Mouse (Mus musculus) midbrain, embryonic 12.5 days (tissue): Measurements from ENCODE around the gene Rab40c. TPM values are rescaled to one million over a fixed set of nuclear protein-coding genes. Genes with fewer than 3 reads are reported as not detected.

ENCODE experiments used
- ATAC-seq: fragments of 200-750 bp; cut with Nextera tagmentation; 2 replicates; pipeline ENCODE4 v1.8.0; 2017; ENCODE audit warnings: low read depth, moderate TSS enrichment, moderate library complexity; ENCODE audit not compliant: low FRiP score
- H3K27ac ChIP-seq: fragments of 300-500 bp; sonication (generic); replicated peaks from 2 replicates; pipeline ENCODE4 v1.5.1; 2016; ENCODE audit warnings: mild to moderate bottlenecking
- H3K27me3 ChIP-seq: fragments of 300-500 bp; sonication (generic); 2 replicates; pipeline ENCODE4 v1.6.1; 2016; ENCODE audit warnings: mild to moderate bottlenecking
- H3K36me3 ChIP-seq: fragments of 300-500 bp; sonication (generic); 2 replicates; pipeline ENCODE4 v1.6.1; 2016
- H3K4me1 ChIP-seq: fragments of 300-500 bp; sonication (generic); 2 replicates; pipeline ENCODE4 v1.6.1; 2016
- H3K4me2 ChIP-seq: fragments of 300-500 bp; sonication (generic); replicated peaks from 2 replicates; pipeline ENCODE4 v1.6.1; 2016; ENCODE audit warnings: mild to moderate bottlenecking, moderate library complexity
- H3K4me3 ChIP-seq: fragments of 300-500 bp; sonication (generic); 2 replicates; pipeline ENCODE4 v1.5.1; 2016; ENCODE audit warnings: mild to moderate bottlenecking
- H3K9ac ChIP-seq: fragments of 300-500 bp; sonication (generic); replicated peaks from 2 replicates; pipeline ENCODE4 v1.6.1; 2016; ENCODE audit warnings: mild to moderate bottlenecking, moderate library complexity
- H3K9me3 ChIP-seq: fragments of 300-500 bp; sonication (generic); 2 replicates; pipeline ENCODE4 v1.6.1; 2016; ENCODE audit warnings: mild to moderate bottlenecking
- WGBS: fragments of 180-500 bp; shearing (Covaris S2); methylation state at CpG from one replicate; pipeline ENCODE4 v1.1.7; 2016; 5-methylcytosine and 5-hydroxymethylcytosine counted together
- polyA plus RNA-seq: library from polyadenylated mRNA; unstranded; fragments of >200 nt; fragmentation: Nextera tagmentation; extraction: Ambion mirVana; gene quantifications from 2 replicates; pipeline ENCODE4 v1.2.1, GENCODE M21; 2016

Gene Rab40c
- polyA plus RNA-seq, 1 experiment from 2014 or later = 38.8 TPM

GRCm38 (mm10) chr17:25955736-25956135 lies 36.2 kb upstream of the Rab40c start:
- H3K4me1 ChIP-seq = peaks cover 8% of the 10 kb centered on the region
- H3K9me3 ChIP-seq = no peaks in the 10 kb centered on the region
- peak overlapping the region; percentile 16; the same call in 1 of the 2 replicates for H3K9ac ChIP-seq
- no peak for ATAC-seq
- H3K27me3 ChIP-seq = peaks cover 33% of the 10 kb centered on the region
- WGBS = 74% methylated on average over 3 of the region's 3 CpGs
- no peak overlapping the region for H3K27ac ChIP-seq
- no peak overlapping the region for H3K4me2 ChIP-seq
- H3K4me3 ChIP-seq = no peak overlapping the region
- peaks cover 31% of the 10 kb centered on the region for H3K36me3 ChIP-seq

- H3K27me3 ChIP-seq = peaks cover 44% of the 10 kb centered on the region
- peaks cover 21% of the 10 kb centered on the region; the same call in 1 of the 2 replicates for H3K36me3 ChIP-seq
- no peak overlapping the region for H3K4me3 ChIP-seq
- H3K9ac ChIP-seq = no peak overlapping the region
- no peaks in the 10 kb centered on the region for H3K9me3 ChIP-seq
- H3K4me2 ChIP-seq = no peak overlapping the region
- no peak for ATAC-seq
- no peak overlapping the region for H3K27ac ChIP-seq
- WGBS = 100% methylated on average over 1 of the region's 2 CpGs
- peaks cover 8% of the 10 kb centered on the region for H3K4me1 ChIP-seq
These were observed 35.1 kb upstream of the Rab40c start for GRCm38 (mm10) chr17:25954671-25955070.

- H3K36me3 ChIP-seq = 0 out of 2 replicates have a peak, but pooled peaks cover 10% of the 10 kb centered on the region
- H3K9me3 ChIP-seq = no peaks in the 10 kb centered on the region
- ATAC-seq = no peak
- no peak overlapping the region for H3K4me2 ChIP-seq
- H3K27ac ChIP-seq = no peak overlapping the region
- 78% methylated on average over 5 of the region's 5 CpGs for WGBS
- no peak overlapping the region for H3K9ac ChIP-seq
- peaks cover 8% of the 10 kb centered on the region for H3K4me1 ChIP-seq
- H3K4me3 ChIP-seq = no peak overlapping the region
- H3K27me3 ChIP-seq = peaks cover 46% of the 10 kb centered on the region
These were observed 33.6 kb upstream of the Rab40c start for GRCm38 (mm10) chr17:25953161-25953560.

- Histone ChIP-seq H3K4me1 (peaks cover 8% of the 10 kb centered on the region), H3K9me3 (no peaks in the 10 kb centered on the region), H3K27me3 (peaks cover 46% of the 10 kb centered on the region), H3K9ac (no peak within 1 kb of the TSS), H3K4me2 (peak within 1 kb of the TSS; percentile 43), H3K36me3 (no peaks in the 10 kb centered on the region), H3K4me3 (peak within 1 kb of the TSS; percentile 32), H3K27ac (no peak within 1 kb of the TSS)
- WGBS = under 1% methylated on average over 58 of the region's 58 CpGs
- ATAC-seq = no peak
These were observed 32.5 kb upstream of the Rab40c start, which contains the start of gene A930017K11Rik for GRCm38 (mm10) chr17:25951803-25952623. Gene A930017K11Rik (minus strand): TSS chr17:25952565.

- Histone ChIP-seq H3K9me3 (no peaks in the 10 kb centered on the region), H3K4me3 (peak overlapping the region; percentile 32), H3K27ac (no peak overlapping the region), H3K36me3 (no peaks in the 10 kb centered on the region), H3K4me2 (peak overlapping the region; percentile 43), H3K27me3 (peaks cover 46% of the 10 kb centered on the region), H3K4me1 (peaks cover 8% of the 10 kb centered on the region), H3K9ac (no peak overlapping the region)
- ATAC-seq = no peak
- 1% methylated on average over 33 of the region's 33 CpGs for WGBS
These were observed 31.8 kb upstream of the Rab40c start for GRCm38 (mm10) chr17:25951225-25951802.

GRCm38 (mm10) chr17:25950706-25951105 lies 31.2 kb upstream of the Rab40c start:
- 14% methylated on average over 3 of the region's 3 CpGs for WGBS
- Histone ChIP-seq H3K9ac (no peak overlapping the region), H3K27me3 (peaks cover 46% of the 10 kb centered on the region), H3K4me1 (peaks cover 8% of the 10 kb centered on the region), H3K36me3 (no peaks in the 10 kb centered on the region), H3K27ac (no peak overlapping the region), H3K4me3 (no peak overlapping the region), H3K4me2 (no peak overlapping the region), H3K9me3 (no peaks in the 10 kb centered on the region)
- ATAC-seq = no peak

GRCm38 (mm10) chr17:25949981-25950380 lies 30.5 kb upstream of the Rab40c start:
- no peak overlapping the region for H3K27ac ChIP-seq
- no peak for ATAC-seq
- 80% methylated on average over 5 of the region's 5 CpGs for WGBS
- no peak overlapping the region for H3K4me3 ChIP-seq
- peaks cover 50% of the 10 kb centered on the region for H3K27me3 ChIP-seq
- H3K4me2 ChIP-seq = no peak overlapping the region
- H3K9me3 ChIP-seq = no peaks in the 10 kb centered on the region
- no peaks in the 10 kb centered on the region for H3K36me3 ChIP-seq
- H3K4me1 ChIP-seq = peaks cover 8% of the 10 kb centered on the region
- no peak overlapping the region for H3K9ac ChIP-seq

GRCm38 (mm10) chr17:25948051-25948450 lies 28.5 kb upstream of the Rab40c start:
- Histone ChIP-seq H3K9me3 (no peaks in the 10 kb centered on the region), H3K27me3 (peaks cover 40% of the 10 kb centered on the region), H3K4me2 (no peak overlapping the region), H3K9ac (no peak overlapping the region), H3K27ac (no peak overlapping the region), H3K4me1 (peaks cover 8% of the 10 kb centered on the region), H3K4me3 (no peak overlapping the region), H3K36me3 (no peaks in the 10 kb centered on the region)
- 72% methylated on average over 8 of the region's 8 CpGs for WGBS
- ATAC-seq = no peak

- no peak for ATAC-seq
- 96% methylated on average over 4 of the region's 4 CpGs for WGBS
- H3K9me3 ChIP-seq = no peaks in the 10 kb centered on the region
These were observed 28.0 kb upstream of the Rab40c start for GRCm38 (mm10) chr17:25947576-25947975.

GRCm38 (mm10) chr17:25946891-25947290 lies 27.4 kb upstream of the Rab40c start:
- peaks cover 29% of the 10 kb centered on the region for H3K27me3 ChIP-seq
- 79% methylated on average over 8 of the region's 8 CpGs for WGBS
- no peak overlapping the region for H3K27ac ChIP-seq
- ATAC-seq = no peak
- no peaks in the 10 kb centered on the region for H3K36me3 ChIP-seq
- H3K4me3 ChIP-seq = no peak overlapping the region
- no peaks in the 10 kb centered on the region for H3K9me3 ChIP-seq
- H3K4me2 ChIP-seq = no peak overlapping the region
- no peak overlapping the region for H3K9ac ChIP-seq
- peaks cover 6% of the 10 kb centered on the region for H3K4me1 ChIP-seq

More at GRCm38 (mm10) chr17:25947576-25947975, 28.0 kb upstream of the Rab40c start:
- Histone ChIP-seq H3K4me1 (peaks cover 8% of the 10 kb centered on the region), H3K9ac (no peak overlapping the region), H3K36me3 (no peaks in the 10 kb centered on the region), H3K4me3 (no peak overlapping the region), H3K4me2 (no peak overlapping the region), H3K27me3 (peaks cover 35% of the 10 kb centered on the region), H3K27ac (no peak overlapping the region)

GRCm38 (mm10) chr17:25946349-25946748 lies 26.8 kb upstream of the Rab40c start:
- 0 out of 2 replicates have a peak, but pooled peaks cover under 1% of the 10 kb centered on the region for H3K4me1 ChIP-seq
- peaks cover 23% of the 10 kb centered on the region for H3K27me3 ChIP-seq
- H3K9me3 ChIP-seq = no peaks in the 10 kb centered on the region
- no peak overlapping the region for H3K4me3 ChIP-seq
- no peak overlapping the region for H3K9ac ChIP-seq
- ATAC-seq = no peak
- H3K36me3 ChIP-seq = no peaks in the 10 kb centered on the region
- H3K27ac ChIP-seq = no peak overlapping the region
- WGBS = 77% methylated on average over 7 of the region's 7 CpGs
- no peak overlapping the region for H3K4me2 ChIP-seq

- Histone ChIP-seq H3K4me2 (no peak overlapping the region), H3K36me3 (no peaks in the 10 kb centered on the region), H3K9ac (no peak overlapping the region), H3K27me3 (peaks cover 16% of the 10 kb centered on the region), H3K4me3 (no peak overlapping the region), H3K9me3 (no peaks in the 10 kb centered on the region), H3K4me1 (peaks cover 6% of the 10 kb centered on the region), H3K27ac (no peak overlapping the region)
- ATAC-seq = no peak
- 62% methylated on average over 9 of the region's 9 CpGs for WGBS
These were observed 26.1 kb upstream of the Rab40c start for GRCm38 (mm10) chr17:25945517-25946155.
